Mouse (Mus musculus) left cerebral cortex, postnatal 14 days (tissue): ENCODE results near the gene Wwox. TPM values are rescaled to one million over a fixed set of nuclear protein-coding genes. Genes with fewer than 3 reads are reported as not detected.

Experiments
- DNase-seq, 2 experiments: peaks; one replicate each; pipeline ENCODE4 v3.0.0; 2021 to 2022; ENCODE audit warnings: low spot score in 2 of 2, mixed read lengths in 1 of 2
- intact Hi-C: fragments of 180-260 bp; cut with DNase I; formaldehyde crosslinking; loops from one replicate; pipeline ENCODE4 v1.15.1; 2025
- total RNA-seq, 2 experiments: library from RNA; stranded (reverse); gene quantifications; 2 replicates each; pipeline ENCODE4 v1.2.3; 2021

Gene Wwox
- total RNA-seq, 2 experiments from 2014 or later: 11.9 to 12.0 TPM

DNA sequence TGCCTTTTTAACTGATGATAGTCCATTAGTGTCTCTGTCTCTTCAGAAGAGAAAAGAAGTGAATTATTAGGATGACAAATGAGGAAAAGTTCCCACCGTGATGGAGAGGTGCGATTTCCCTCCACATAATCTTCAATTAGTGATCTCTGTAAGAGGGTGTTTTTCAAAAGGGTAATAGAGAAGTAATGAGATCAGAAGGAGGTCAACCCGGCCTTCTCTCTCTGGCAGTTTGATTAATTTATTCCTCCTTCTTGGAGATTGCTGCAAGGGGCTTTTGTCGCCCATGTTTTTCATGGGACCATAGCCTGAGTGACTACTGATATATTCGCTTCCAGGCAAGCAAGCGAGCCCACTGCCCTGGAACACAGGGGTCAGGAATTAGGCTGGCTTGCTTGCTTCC, 191.6 kb downstream of the Wwox start:
- intact Hi-C loops: no loop called here
- no peak for DNase-seq

DNA sequence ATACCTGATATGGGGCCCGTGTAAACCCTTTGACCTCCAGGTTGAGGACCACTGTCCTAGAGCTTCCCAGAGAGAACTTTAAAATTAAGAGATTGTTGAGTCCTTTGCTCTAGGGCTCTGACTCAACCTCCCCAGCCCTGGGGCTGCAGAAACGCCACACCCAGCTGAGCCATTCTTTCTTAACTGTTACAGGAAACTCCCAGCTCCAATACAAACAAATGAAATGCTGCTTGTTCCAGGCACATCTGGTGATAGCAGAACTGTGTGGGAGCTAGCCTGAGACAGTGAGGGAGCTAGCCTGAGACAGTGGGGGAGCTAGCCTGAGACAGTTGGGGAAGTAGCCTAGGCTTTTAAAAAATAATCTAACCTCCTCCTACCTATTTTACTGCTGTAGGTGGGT, 194.7 kb downstream of the Wwox start:
- intact Hi-C loops: no loop called here
- no peak for DNase-seq

DNA sequence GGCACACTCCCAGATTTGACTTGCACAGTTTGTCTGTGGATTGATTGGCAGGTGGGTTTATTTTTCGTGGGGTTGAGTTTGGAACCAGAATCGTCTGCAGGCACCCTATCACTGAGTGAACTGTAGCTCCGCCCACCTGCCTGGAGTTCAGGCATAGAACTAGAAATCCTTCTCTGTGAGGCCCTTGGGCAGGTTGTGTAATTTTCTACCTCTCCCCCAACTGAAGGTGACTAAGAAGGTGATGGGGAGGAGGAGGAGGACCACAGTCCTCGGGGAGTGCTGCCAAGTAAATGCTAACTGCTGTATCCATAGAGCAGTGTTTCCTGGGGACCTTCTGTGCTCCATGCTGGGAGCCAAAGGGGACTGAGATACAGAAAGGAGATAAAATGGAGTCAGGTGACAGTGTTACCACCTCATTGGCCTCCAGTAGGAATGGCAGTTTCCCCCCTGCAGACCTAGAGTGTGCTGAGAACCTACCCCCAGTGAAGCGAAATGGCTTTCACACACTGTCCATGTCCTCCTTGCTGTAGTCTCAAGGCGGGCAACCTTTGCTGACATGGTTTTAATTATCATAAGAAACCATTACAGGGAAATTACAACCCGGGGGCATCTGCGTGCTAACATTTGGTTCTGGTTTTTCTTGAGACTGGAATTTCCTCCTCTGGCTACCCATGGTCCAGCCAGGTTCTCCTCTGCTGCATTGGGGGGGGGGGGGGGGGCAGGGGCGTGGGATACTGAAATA, 195.4 kb downstream of the Wwox start:
- intact Hi-C loops: no loop called here
- no peak for DNase-seq

DNA sequence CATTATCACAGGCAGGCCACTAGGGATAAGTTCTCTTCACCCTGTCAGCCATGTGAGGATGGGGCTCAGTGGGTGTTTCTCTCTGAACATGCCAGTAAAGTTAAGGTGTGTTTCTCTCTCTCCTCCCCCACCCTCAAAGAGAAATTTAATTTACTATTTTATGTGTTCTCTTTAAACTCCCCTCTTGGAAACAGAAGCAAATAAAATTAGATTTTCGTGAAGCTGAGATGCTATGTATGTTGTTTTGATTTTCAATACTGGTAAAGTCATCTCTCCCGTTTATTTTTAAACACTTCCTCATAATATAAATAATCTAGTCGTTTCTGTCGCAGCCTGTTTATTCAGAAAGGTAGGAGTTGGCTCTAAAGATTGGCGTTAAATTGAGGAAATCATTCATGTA, 196.9 kb downstream of the Wwox start:
- no peak for DNase-seq
- intact Hi-C loops: no loop called here

DNA sequence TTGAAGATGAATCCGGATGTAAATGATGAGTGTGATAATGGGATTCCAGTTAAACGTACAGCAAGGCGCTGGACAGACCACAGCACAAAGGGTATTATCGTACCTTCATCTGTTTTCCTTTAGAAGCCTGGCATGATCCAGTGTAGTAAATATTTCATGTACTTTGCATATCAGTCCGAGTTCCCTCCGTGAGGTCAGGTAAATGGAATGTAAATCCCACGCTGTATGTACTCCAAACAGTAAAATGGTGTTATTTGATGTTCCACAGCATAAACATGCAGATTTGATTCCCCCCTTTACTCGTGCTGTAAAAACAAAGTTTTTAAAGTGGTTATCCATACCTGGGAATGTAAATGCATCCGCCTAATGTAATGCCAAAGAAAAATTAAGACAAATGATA, 202.4 kb downstream of the Wwox start:
- intact Hi-C loops: no loop called here
- no peak for DNase-seq

GRCm38 (mm10) chr8:114650789-114651188, 211.3 kb downstream of the Wwox start:
- DNase-seq: no peak
- intact Hi-C loops: no loop called here

DNA sequence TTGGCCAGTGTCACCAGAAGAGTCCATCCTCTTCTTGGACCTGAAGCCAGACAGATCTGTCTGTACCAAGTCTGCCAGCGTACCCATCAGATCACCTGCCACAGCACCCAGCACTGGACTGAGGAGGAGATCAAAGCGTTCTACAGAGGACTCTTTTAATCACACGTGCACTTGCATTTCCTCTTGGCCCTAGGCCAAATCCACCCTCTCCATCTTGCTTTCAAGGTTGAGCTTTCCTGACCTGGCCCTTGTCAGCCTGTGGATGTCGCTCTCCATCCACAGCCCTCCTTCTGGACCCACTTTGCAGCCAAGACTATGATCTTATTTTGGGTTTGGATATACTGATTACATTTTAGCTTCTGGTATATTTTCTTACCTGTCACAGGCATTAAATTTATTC, 218.3 kb downstream of the Wwox start:
- intact Hi-C loops: no loop called here
- DNase-seq: no peak

GRCm38 (mm10) chr8:114658475-114658874, 219.0 kb downstream of the Wwox start:
- intact Hi-C loops: no loop called here
- no peak for DNase-seq

DNA sequence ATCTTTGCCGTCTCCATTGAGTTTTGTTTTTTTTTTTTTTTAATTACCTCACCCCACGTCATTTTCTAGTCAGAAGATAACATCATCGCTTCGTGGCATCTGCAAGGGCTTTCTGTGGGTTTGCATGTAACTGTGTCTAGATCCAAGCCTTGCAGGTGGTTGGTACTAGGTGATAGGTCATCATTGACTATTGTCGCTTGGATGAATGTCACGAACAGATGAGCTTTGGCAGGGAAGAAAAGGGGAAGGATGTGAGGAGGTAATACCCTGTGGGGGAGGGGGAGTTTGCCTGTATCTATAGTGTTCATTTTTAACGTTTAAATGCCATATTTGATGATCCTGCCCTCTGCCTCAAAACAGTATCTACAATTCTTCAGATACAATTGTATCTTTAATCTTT, 223.6 kb downstream of the Wwox start:
- intact Hi-C loops: no loop called here
- no peak for DNase-seq

- DNase-seq: no peak
- intact Hi-C loops: no loop called here
Measured at GRCm38 (mm10) chr8:114665521-114665920, 226.1 kb downstream of the Wwox start.

DNA sequence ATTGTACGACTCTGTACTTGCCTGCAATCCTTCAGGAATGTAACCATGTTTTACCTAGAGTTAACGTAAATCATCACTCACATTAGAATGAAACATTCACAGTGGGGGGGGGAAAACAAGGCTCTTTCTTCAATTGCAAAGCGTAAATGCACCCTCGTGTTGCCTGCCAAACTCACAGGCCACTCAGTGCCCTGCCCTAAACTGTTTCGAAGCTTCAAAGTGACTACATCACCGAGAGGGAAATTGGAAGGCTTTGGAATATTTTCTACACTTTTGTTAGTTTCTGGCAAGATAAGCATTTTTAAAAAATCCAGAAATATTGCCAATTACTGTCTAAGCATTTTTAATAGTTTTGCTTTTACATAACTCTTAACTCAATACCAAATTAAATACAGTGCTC, 231.3 kb downstream of the Wwox start:
- intact Hi-C loops: no loop called here
- DNase-seq: no peak

GRCm38 (mm10) chr8:114671237-114671674, 231.8 kb downstream of the Wwox start:
- intact Hi-C loops: no loop called here
- no peak for DNase-seq

GRCm38 (mm10) chr8:114673416-114673815, 234.0 kb downstream of the Wwox start:
- intact Hi-C loops: no loop called here

GRCm38 (mm10) chr8:114675151-114675550, 235.7 kb downstream of the Wwox start:
- DNase-seq: peak; percentile 35 to 40
- intact Hi-C loops: no loop called here

More at GRCm38 (mm10) chr8:114673416-114673815, 234.0 kb downstream of the Wwox start:
- DNase-seq: no peak

DNA sequence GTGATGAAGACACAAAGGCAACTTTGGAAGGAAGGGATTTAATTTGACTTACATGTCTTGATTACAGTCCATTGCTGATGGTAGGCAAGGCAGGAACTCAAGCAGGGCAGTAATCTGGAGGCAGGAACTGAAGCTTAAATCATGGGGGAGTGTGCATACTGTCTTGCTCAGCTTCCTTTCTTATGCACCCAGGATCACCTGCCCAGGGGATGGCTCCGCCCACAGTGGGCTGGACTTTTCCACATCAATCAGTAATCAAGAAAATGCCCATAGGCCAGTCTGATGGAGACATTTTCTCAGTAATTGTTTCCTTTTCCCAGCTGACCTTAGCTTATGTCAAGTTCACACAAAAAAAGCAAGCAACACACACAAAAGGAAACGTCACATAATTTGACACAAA, 237.5 kb downstream of the Wwox start:
- no peak for DNase-seq
- intact Hi-C loops: no loop called here

GRCm38 (mm10) chr8:114677551-114678127, 238.2 kb downstream of the Wwox start:
- intact Hi-C loops: no loop called here
- DNase-seq: no peak

- intact Hi-C loops: no loop called here
- no peak for DNase-seq
Measured at GRCm38 (mm10) chr8:114679386-114680098, 240.1 kb downstream of the Wwox start.

GRCm38 (mm10) chr8:114681136-114681535, 241.7 kb downstream of the Wwox start:
- no peak for DNase-seq

GRCm38 (mm10) chr8:114682166-114682565, 242.7 kb downstream of the Wwox start:
- no peak for DNase-seq
- intact Hi-C loops: no loop called here

More at GRCm38 (mm10) chr8:114681136-114681535, 241.7 kb downstream of the Wwox start:
- intact Hi-C loops: no loop called here

DNA sequence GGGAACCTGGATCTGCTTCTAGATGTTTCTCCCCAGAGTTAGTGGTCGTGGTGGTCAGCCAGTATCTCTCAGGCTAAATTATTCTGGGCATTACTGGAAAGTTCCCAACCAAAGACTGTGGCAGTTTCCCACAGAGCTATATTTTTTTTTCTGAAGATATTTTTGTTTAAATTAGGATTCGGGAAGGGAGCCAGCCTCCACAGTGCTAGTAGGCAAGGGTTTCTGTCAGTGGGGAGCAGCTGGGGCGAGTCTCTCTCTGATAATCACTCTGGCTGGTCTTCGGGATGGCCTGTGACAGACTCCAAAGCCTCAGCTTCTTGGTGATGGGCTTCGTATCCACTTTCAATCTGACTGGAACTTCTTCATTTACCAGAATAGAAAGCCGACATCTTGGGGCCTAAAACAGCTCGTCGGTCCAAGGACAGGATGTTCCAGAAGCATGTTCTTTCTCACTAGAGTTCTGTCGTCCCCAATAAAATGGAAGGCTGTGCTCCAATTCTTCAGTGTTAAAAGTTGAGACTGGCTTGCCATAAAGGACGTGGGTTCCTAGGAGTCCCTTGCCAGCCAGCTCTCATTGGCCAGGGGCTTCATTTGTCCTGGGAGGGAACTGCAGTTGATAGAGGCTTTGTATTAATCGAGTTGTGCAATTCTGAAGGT, 244.7 kb downstream of the Wwox start:
- DNase-seq: peak; percentile 19 to 59
- intact Hi-C loops: no loop called here
